17 mouse cellular contexts compared by ENCODE assay signal in genomic region chr9:70248826-70249225, GRCm38 (mm10). TPM values are rescaled to one million over a fixed set of nuclear protein-coding genes. Genes with fewer than 3 reads are reported as not detected.
A peak's percentile ranks its signal among the peaks of the same experiment; 100 is the strongest.
DNase-seq lines count a peak whose midpoint lies in the region; TF ChIP-seq lines count a peak whose summit lies in the region.
"Had no signal": no experiment of that assay in that cellular context is flagged by ENCODE, and none has a peak within 500 bp of the region (broad histone marks: within the 10 kb centered on the region; RNA-seq: fewer than 3 reads in every experiment).

No protein-coding gene starts in this region.

- no peak overlapping the region for H3K9ac ChIP-seq in ES-Bruce4 (ENCODE audit: low read depth, poor library complexity, severe bottlenecking)
- H3K9ac ChIP-seq: hindbrain, embryonic 12.5 days; intestine, embryonic 15.5 days; kidney, embryonic 15.5 days; liver, embryonic 12.5 days; lung, embryonic 15.5 days; midbrain, embryonic 15.5 days; stomach, embryonic 15.5 days had no signal

- no peaks in the 10 kb centered on the region for H3K36me3 ChIP-seq in ES-Bruce4 (ENCODE audit: control insufficient read depth, insufficient read depth, low read length, poor library complexity, severe bottlenecking)
- H3K36me3 ChIP-seq: forebrain, embryonic 10.5 days; hindbrain, embryonic 12.5 days; intestine, embryonic 15.5 days; kidney, embryonic 15.5 days; limb, embryonic 10.5 days; liver, embryonic 12.5 days; lung, embryonic 15.5 days; midbrain, embryonic 15.5 days; stomach, embryonic 15.5 days had no signal

- TF ChIP-seq EP300 in ES-Bruce4 (IDR thresholded peaks at IDR 0.05; ENCODE audit: insufficient read depth, low read depth, low read length), result peak; percentile 84; the same call in 1 of the 2 replicates

- TF ChIP-seq CTCF in ES-Bruce4 (IDR thresholded peaks at IDR 0.05; ENCODE audit: low read depth, low read length), result no peak

- TF ChIP-seq POLR2A in ES-Bruce4 (IDR thresholded peaks at IDR 0.05; ENCODE audit: insufficient read depth, low read length), result no peak

- intact Hi-C loops in left cerebral cortex, postnatal 36 days (cut with DNase I), result no loop called here

- peaks cover 15% of the 10 kb centered on the region for H3K4me1 ChIP-seq in ES-Bruce4 (ENCODE audit: control insufficient read depth, insufficient read depth, low read length)
- H3K4me1 ChIP-seq: hindbrain, embryonic 12.5 days; liver, embryonic 12.5 days; midbrain, embryonic 15.5 days had no signal

- peak; percentile 53 for DNase-seq in adrenal gland, adult 8-10 months
- DNase-seq in adrenal gland, adult 18-20 months (ENCODE audit: low spot score in 2 of 2), result no peak
- peak; percentile 71 for DNase-seq in 3134 (ENCODE audit: extremely low read depth, insufficient read length, low spot score)
- peak; percentile 39 for DNase-seq in brain, adult 2 months (ENCODE audit: low read depth, low spot score)
- DNase-seq in layer of hippocampus, adult 8-10 months (ENCODE audit: low spot score in 2 of 2), result no peak
- DNase-seq in left cerebral cortex, postnatal 36 days (ENCODE audit: low spot score in 2 of 2), result no peak
- DNase-seq: gastrocnemius, postnatal 25 days had no signal

- H3K9me3 ChIP-seq in ES-Bruce4 (replicated peaks; ENCODE audit: control insufficient read depth, insufficient read depth, low read length, poor library complexity, severe bottlenecking), result no peaks in the 10 kb centered on the region
- H3K9me3 ChIP-seq: forebrain, embryonic 10.5 days; hindbrain, embryonic 12.5 days; intestine, embryonic 15.5 days; kidney, embryonic 15.5 days; limb, embryonic 10.5 days; liver, embryonic 12.5 days; lung, embryonic 15.5 days; midbrain, embryonic 15.5 days; stomach, embryonic 15.5 days had no signal

- H3K4me3 ChIP-seq in ES-Bruce4 (ENCODE audit: low read depth, low read length), result no peak overlapping the region
- H3K4me3 ChIP-seq: forebrain, embryonic 10.5 days; hindbrain, embryonic 12.5 days; intestine, embryonic 15.5 days; kidney, embryonic 15.5 days; limb, embryonic 10.5 days; liver, embryonic 12.5 days; lung, embryonic 15.5 days; midbrain, embryonic 15.5 days; stomach, embryonic 15.5 days had no signal

- peak overlapping the region; percentile 70 for H3K27ac ChIP-seq in ES-Bruce4 (ENCODE audit: insufficient read depth, low read length)
- H3K27ac ChIP-seq: forebrain, embryonic 10.5 days; hindbrain, embryonic 12.5 days; intestine, embryonic 15.5 days; kidney, embryonic 15.5 days; limb, embryonic 10.5 days; liver, embryonic 12.5 days; midbrain, embryonic 15.5 days; stomach, embryonic 15.5 days had no signal

- H3K27me3 ChIP-seq in ES-Bruce4 (ENCODE audit: control insufficient read depth, insufficient read depth, low read length, poor library complexity, severe bottlenecking), result no peaks in the 10 kb centered on the region
- H3K27me3 ChIP-seq: hindbrain, embryonic 12.5 days; intestine, embryonic 15.5 days; kidney, embryonic 15.5 days; liver, embryonic 12.5 days; lung, embryonic 15.5 days; midbrain, embryonic 15.5 days; stomach, embryonic 15.5 days had no signal

RNA-seq across cellular contexts. Expression of gene Myo1e, which starts 41.7 kb away (rescaled TPM):
- total RNA-seq in adrenal gland, adult 8-10 months (2022), result 10 to 100 TPM; 23.3 to 30.4 (median 30.2) TPM
- total RNA-seq in adrenal gland, adult 18-20 months (2021), result 10 to 100 TPM; 23.3 to 27.6 TPM
- 51.6 and 54.2 TPM in 2 replicates for polyA plus RNA-seq in ES-Bruce4 (2011; ENCODE audit: insufficient read depth, insufficient read length, low read depth, missing spikeins)
- 10 to 100 TPM in 3 of 4 experiments, 1 to 10 TPM in 1; 8.6 to 30.0 (median 18.7) TPM for total RNA-seq in layer of hippocampus, adult 8-10 months (2022)
- 10 to 100 TPM; 14.6 to 14.7 TPM for total RNA-seq in left cerebral cortex, postnatal 36 days (2021)

Comparison
In these comparisons a context has a peak if more than half of its experiments do, and no peak if none do; other contexts are left out.
1. DNase-seq: peak in adrenal gland, adult 8-10 months (single experiment), 3134 (single experiment) and brain, adult 2 months (single experiment); none in adrenal gland, adult 18-20 months (0 of 2), layer of hippocampus, adult 8-10 months (0 of 2) and left cerebral cortex, postnatal 36 days (0 of 2).